Mouse (Mus musculus) heart, postnatal 0 days (tissue): Measurements from ENCODE around the gene Bco2.

ENCODE experiments used
- CTCF ChIP-seq: IDR thresholded peaks from 2 replicates; pipeline ENCODE4 v1.5.1; 2016; ENCODE audit warnings: antibody characterized with exemption, control low read depth, low read depth
- EP300 ChIP-seq: IDR thresholded peaks from 2 replicates; pipeline ENCODE4 v1.6.1; 2016; ENCODE audit warnings: antibody characterized with exemption, low read depth

GRCm38 (mm10) chr9:50594794-50595417 lies 39.9 kb upstream of the Bco2 start:
- TF ChIP-seq EP300 (no peak), CTCF (no peak)
